Mouse (Mus musculus): ENCODE measurements around the gene Dab2ip.

DNA sequence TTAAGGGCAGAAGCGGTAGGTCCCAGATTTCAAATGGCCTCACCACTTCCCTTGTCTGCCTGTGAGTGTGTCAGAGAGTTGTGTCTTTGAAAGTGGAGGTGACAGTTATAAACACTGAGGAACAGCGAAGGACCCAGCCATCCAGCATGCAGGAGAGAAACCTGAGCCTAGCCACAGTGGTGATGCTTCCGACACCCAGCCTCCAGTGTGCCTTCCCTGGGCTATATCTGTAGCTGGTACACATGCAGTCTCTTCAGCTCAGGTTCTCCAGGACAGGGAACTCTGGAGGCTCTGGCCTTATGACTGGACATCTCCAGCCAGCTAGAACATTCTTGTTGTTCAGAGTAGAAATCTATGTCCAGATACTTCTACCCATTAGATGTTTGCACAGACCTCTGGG, 25.9 kb downstream of the Dab2ip start:
- TF ChIP-seq TCF12 (IDR thresholded peaks at IDR 0.05; ENCODE audit: low read depth, low read length) (no peak), MAFK (IDR thresholded peaks at IDR 0.05; ENCODE audit: insufficient replicate concordance, low read length) (no peak), SIN3A (IDR thresholded peaks at IDR 0.05; ENCODE audit: low read length) (no peak), MEF2A (IDR thresholded peaks at IDR 0.05; ENCODE audit: borderline replicate concordance, low read depth, low read length) (no peak), POLR2A (IDR thresholded peaks at IDR 0.05; ENCODE audit: low read depth, low read length) (no peak), CTCF (conservative IDR thresholded peaks at IDR 0.05 in 1 of 2, IDR thresholded peaks at IDR 0.05 in 1 of 2; ENCODE audit: low read depth in 2 of 2, low read length in 2 of 2) (no peak), EP300 (IDR thresholded peaks at IDR 0.05; ENCODE audit: low read length) (no peak), IRF4 (IDR thresholded peaks at IDR 0.05; ENCODE audit: low read depth, low read length) (no peak), ZC3H11A (IDR thresholded peaks at IDR 0.05; ENCODE audit: low read depth, low read length) (no peak), USF1 (IDR thresholded peaks at IDR 0.05; ENCODE audit: low read depth, low read length) (no peak)
